Mouse (Mus musculus): ENCODE data around the gene Gm17268.

Gm17268 gene

DNA sequence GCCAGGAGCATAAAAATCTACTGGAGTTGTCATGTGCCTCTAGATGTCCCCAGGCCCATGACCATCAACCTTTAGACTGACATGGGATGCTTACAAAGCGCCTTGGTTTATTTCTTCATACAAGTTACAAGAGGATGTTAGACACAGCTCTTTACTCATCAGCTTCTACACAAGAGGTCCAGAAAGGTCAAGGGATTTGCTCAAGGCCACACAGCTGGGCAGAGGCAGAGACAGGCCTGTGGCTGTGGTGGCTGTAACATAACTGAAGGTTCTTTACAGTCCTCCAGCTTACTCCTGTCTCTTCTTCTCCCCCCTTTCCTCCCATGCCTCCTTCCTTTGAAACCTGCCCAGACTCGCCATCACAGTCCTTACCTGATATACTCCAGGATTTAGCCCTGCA is 8.2 kb downstream of the Gm17268 start:
- DNase-seq: no peak

DNA sequence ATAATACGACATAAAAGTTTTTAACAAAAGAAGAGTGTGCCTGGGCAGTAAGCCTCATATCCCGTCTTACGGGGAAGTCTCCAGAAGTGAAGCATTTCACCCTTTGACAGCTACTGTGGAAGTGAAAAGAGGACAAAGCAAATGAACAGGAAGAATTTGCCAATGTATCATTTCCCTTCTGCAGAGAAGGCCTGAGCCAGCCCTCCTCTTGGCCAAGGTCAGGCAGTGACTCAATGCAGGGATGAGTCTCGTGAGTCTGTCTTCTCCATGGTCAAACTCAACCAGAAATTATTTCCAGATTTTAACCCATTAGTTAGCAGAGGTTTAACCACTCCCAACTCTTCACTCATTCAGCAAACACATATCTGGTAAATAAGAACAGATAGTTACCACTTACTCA is 14.6 kb downstream of the Gm17268 start:
- DNase-seq: no peak

DNA sequence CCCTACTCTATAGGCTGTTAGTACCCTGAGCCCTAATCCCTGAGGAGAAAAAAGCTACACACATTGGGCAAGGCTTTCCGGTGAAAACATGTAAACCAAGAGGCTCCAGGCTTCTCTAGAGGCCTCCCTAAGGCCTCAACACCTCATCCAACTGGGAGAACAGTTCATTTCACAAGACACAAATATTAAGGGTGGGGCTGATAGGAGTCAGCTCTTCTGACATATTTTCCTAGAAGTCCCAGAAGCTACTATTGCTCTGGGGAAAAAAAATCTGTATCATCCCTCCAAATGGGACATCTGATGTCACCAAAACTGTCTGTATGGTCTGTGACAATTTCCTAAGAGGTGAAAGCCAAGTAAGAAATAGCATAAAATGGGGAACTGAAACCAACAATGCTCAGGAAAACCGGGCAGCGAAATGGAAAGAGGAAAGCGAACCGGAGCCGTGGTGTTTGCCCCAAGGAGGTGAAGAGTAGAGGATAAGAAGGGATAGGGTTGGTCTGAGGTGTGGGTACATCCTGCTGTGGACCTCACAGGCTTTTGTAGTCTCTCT is 15.8 kb downstream of the Gm17268 start:
- DNase-seq: no peak

DNA sequence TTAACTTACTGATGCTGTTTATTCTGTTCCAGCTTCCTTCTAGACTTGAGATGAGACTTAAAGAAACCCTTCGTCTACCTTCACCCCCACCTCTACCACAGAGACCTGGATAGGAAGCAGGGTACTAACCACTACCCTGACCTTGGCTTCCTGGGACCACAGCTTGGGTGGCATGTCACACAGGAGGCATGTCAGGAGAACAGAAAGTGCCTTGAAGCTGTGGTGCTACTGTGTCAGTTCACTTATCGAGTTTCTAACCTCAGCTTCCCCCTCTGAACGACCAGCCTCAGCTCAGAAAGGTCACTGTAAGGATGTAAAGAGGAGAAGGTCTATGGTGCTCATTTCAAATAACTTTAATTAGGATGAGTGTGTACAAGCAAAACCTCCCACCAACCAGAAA is 17.0 kb downstream of the Gm17268 start:
- no peak for DNase-seq

DNA sequence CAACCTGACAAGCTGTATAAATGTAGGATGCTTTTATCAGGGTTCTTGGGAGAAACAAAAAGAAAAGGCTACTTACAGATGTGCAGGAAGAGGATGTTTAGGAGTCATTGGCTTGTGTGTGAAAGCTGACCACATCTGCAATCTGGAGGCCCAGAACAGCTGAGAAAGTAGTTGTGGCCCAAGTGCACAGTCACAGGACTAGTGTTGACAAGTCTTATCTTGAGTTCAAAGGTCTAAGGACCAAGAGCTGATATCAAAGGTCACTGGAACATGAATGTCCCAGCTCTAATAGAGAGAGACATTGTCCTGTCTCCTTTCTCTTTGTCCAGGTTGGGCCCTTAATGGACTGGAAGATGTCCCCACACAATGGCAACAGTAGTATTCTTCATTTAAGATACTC is 18.6 kb downstream of the Gm17268 start:
- no peak for DNase-seq

DNA sequence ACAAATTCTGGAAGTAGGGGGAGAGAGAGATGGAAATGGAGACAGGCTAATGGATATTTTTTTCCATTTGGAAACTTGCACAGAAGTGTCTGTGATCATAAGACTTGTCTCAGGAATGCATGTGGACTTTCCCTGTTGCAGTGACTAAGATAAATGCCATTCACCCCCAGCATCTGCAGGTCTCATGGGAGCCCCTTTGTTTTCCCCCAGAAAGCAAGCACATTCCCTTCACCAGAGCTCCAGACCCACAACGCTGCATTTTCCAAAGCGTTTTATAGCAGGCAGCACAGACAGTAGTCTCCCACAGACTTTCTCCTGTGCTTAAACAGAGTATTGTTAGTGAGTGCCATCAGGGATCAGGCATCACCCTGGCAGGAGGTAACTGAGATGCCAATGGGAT is 19.0 kb downstream of the Gm17268 start:
- DNase-seq: no peak

DNA sequence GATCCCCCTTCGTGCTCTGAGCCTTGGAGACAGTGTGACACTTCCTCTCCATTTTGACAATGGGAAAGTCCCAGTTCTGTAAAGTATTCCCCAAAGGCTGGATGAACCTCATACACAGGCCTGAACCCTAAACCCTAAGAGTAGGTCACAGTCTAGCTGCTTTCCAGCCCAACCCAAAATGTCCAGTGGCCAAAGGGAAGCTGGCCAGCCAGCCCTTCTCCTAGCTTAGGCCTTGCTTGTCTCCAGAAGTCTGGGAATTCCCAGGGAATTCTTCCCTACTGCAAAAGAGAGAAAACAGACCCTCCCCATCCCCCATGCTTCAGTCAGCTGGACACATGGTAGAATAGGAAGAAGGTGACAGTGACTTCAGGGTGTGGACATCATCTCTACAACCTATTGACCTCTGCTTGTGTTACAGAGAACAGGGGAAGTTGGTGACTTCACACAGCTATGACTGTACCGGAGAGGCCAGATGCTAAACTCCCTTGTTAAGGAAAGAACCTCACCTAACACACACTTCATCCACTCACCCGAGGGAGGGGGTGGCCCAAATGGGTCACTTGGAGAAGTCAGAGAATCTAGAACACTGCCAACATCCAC is 22.1 kb downstream of the Gm17268 start:
- DNase-seq: no peak

DNA sequence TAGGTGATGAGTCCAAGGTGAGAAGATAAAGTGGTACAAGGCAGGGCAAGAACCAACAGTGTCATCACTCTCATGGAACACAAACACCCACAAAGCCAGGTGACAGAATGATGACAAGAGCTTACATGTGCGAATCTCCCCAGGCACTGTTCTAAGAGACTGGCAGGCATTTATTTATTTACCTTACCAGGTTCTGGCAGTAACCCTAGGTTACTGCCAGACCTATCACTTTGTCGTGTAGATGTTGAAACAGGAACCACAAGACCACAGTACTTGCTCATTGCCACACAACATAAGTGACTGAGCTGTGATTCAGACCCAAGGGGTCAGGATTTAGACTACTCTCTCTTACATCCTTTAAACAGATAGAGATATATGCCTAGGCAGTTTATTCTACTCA is 23.3 kb downstream of the Gm17268 start:
- DNase-seq: no peak

DNA sequence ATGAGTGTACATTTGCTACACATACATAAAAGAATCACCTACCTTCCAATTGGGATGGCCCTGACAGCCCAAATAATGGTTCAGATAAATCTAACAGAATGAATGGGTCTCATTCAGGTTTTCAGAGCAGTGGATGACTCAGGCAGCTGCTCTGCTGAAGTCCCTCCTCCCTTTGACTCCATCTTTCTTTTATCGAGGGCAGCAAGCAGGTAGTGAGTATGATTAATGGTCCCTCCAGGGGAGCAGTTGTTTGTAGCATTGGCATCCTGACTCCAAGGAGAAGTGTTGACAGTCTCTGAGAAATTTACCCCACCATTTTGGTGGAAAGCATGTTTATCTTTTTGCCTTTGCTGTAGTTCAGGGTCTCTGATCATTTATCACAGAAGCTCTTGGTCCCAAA is 24.6 kb downstream of the Gm17268 start:
- no peak for DNase-seq

DNA sequence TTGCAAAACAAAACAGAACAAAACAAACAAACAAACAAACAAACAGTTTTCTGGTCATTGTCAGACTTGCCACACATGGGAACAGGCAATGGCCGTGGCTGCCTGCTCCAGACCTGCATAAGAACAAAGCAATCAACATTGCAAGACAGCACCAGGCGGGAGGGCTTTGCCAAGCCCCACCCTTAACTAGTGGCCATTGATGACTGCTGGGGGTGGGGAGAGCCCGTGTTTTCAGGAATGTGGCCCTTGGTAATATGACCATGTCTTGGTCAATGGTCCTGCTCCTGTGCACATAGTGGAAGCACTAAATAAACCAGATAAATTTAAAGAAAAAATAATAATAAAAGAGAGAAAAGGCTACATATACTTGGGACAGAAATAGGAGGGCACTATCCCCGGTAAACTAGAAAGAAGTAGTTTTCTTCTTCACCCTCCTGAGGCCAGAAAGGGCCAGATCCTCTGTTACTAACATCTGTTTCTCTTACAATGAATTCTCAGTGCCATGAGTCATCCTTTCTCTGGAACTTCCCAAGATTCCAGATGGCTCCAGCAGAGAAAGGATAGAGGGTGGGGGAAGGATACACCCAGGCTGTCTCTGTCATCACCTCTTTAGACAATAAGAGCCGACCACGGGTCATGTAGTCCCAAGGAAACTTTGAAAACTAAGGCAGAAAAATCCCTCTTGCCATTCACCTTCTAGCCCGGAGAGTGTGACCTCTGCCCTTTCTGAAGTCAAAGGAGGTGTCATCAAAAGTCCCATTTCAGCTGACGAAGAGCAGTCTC is 26.8 kb downstream of the Gm17268 start:
- no peak for DNase-seq

DNA sequence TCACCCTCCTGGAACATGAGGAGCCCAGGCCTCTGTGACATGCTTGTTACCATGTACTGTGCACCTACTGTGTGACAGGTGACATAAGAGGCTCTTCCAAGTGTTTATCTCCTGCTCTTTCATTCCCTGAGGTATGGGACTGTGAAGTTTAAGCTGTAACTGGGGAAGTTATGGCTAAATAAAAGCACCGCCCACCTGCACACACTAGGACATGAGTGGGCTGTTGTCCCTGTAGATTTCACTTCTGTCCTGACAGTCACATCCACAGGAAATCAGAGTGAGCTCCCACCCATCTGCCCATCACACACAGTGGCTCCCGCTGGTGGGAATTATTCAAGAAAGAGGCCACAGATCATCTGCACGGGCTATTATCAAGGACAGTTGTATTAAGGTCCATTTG is 28.2 kb downstream of the Gm17268 start:
- no peak for DNase-seq

DNA sequence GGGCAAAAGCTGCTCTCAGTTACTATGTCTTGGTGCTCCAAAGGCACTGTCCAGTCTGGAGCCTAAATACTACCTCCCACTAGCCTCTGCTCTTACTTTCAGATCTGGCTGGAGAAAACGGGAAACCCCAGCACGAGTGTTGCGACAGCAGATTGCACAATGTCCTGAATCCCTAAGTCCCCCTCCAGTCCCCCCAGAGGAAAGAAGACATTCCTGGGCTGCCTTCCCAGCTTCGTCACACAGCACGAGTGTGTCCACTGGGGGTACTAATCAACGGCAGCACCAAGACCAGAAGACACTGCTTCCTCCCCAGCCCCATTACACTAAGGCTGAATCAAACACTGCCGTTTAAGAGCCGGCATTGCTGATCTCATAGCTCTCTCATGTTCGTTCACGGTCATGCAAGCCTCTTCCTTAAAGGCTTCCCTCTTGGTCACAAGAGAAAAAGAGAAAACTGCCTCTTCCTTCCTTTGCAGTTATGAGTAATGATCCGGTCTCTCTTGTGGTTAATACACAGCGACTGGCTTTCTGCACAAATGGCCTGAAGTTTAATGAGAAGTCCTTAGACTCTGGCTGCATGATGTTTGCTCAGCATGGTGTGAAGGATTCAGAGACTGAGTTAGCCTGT is 31.5 kb downstream of the Gm17268 start:
- peak; percentile 24 to 44 for DNase-seq

DNA sequence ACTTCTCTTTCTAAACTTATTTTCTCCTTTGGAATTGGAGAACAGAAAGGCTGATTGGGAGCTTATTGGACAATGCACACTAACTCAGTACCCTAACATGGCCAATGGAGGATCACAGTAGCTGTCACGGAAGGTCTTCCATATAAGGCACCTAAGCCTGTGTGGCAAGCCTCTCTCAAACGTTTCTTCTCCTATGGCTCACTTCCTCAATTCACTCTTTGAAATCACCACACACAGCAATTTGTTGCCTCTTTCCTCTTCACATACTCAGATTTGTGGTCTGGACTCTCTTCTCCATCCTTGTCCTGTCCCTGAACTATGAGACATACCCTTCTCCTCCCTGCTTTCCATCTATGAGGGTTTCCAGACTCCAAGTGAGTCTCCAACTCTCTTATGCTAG is 33.6 kb downstream of the Gm17268 start:
- no peak for DNase-seq

DNA sequence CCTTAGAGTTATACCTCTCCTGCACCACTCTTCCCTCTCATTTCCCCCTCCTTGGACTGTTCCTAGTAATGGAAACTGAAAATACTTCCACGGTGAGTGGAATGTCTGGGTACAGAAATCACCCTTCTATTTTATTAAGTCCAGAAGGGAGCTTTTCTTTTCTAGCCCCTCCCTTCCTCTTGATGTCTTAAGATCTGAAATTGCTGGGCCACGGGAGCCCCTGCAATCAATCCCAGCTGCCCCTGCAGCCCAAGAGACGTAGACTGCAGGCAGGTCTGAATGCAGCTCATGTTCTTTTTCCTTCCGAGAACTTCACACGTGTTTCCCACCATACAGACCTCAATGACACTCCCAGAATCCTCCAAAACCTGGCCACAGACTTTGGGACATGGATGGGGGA is 37.8 kb downstream of the Gm17268 start:
- DNase-seq: no peak

DNA sequence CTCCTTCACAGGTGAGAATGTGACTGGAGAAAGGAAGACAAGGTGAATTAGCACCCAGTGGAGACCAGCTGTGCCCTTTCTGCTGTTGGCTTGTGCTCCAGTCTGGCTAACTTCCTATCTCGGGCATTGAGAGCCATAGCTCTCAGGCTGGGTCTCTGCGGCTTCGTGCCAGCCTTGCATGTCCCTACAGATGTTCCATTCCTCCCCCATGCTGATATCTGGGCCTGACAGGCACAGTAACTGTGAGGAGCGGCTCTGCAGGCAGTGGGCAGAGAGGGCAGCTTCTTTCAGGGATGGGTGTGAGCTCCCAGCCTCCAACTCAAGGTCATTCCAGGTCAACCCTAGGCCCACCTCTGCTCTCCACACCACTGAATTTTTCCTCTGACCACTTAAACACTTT is 38.9 kb downstream of the Gm17268 start:
- DNase-seq: no peak

DNA sequence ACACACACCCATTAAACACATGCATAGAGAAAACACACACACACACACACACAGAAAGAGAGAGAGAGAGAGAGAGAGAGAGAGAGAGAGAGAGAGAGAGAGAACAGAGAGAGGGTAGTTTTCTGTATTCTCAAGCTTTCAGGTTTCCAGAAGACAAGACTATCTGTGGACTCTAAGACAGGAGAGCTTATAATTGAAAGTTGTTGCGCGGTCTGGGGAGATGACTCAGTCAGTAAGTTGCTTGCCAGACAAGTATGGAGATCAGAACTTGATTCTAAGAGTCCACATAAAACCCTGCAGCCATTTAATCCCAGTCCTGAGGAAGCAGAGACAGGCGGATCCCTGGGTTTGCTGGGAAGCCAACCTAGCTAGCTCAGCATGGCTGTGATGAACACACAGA is 39.7 kb downstream of the Gm17268 start:
- no peak for DNase-seq

DNA sequence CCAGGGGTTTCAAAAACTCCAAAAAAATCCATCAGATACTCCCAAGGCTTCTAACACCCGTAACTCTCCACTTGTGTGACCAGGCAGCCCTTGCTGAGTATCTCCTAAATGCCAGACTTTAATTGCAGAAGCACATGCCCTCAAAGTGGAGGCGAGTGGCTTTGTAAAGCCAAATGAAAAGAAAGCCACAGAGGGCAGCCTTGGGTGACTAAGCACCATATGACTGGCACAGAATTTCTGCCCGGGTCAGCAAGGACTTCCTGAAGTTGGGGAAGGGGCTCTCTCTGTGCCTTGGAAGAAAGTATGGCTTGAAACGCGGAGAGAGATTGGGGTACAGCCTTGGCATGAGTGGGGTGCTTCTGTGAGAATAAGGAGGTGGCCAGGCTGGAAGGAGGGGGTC is 41.3 kb downstream of the Gm17268 start:
- DNase-seq: no peak

DNA sequence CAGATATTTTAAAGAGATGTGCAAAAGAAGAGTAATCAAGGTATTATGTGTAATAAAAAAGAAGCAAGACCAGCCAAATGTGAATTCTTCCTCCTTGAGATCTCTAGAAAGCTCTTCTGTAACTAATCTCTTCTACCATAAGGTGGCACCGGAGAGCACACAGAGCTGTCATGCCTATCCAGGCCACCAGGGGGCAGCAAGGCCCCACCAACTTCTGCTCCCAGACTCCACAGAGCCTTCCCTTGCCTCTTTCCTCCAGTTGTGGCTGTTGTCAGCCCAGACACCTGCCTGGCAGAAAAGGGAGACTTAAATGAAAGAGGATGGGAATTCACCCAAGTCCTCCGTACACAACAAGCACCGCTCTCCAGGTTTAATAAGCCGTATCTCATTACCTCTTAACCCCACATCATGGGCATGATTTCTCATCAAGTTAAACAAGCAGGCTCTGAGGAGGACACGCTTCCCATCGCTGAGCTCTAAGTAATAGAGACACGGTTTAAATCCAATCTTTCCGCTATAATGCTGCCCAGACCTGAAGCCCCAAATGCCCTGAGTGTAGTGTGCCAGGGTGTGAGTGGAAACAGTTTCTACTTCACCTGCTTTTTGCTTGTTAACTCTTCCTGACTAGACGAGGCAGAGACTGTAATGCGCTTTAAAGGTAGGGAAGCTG is 42.1 kb downstream of the Gm17268 start:
- DNase-seq: peak; percentile 22 to 69

DNA sequence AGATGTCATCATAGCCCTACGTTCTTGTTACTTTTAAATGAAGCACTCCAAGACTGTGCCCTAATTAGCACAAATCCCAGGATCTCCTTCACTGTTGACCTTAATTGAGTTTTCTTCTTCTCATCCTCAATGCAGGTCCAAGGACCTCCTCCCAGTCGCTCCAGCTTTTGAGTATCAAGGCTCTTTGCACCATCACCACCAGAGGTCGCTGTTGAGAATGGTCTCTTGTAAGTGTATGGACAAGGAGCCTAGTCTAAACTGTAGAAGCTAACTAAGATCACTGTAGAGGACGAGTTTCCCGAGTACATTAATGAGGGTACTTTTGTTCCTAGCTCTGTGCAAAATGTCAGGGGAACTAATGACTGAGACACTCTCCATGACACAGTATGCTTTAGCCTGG is 55.2 kb downstream of the Gm17268 start:
- DNase-seq: peak in 1 of 2 experiments; percentile 27

DNA sequence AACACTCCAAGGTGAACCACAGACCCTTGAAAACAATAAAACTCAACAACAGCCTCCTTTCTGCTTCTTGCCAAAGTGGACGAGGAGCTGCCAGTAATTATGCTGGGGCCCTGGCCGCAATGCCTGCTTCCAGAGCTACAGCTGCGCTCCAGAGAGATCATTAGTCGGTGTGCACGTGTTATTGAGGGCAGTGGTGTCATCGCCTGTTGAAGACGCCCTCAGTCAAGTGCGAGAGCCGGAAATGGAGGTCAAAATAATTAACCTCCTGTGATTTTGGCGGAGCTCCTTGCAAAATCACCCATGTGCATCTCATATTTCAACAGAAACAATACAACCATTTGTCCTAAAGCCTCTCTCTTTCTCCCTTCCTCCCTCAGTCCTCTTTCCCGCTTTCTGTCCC is 56.2 kb downstream of the Gm17268 start:
- no peak for DNase-seq
